Mouse (Mus musculus) T-helper 17 cell (primary cell): Measurements from ENCODE around the gene Mreg.

Experiments used
- in situ Hi-C, 2 experiments: fragments of 300-600 bp; cut with MboI, MseI; formaldehyde crosslinking; loops; 1 replicate in 1 of 2; 2 replicates in 1 of 2; pipeline ENCODE4 v1.15.1; 2025; ENCODE audit warnings: high pct_unique_total_duplicates in 2 of 2

The Mreg gene

GRCm38 (mm10) chr1:72144426-72144825 is 67.7 kb downstream of the Mreg start:
- in situ Hi-C loops: no loop called here

GRCm38 (mm10) chr1:72141893-72142480 is 70.1 kb downstream of the Mreg start:
- in situ Hi-C loops: no loop called here

GRCm38 (mm10) chr1:72136101-72136500 is 76.0 kb downstream of the Mreg start:
- in situ Hi-C loops: no loop called here

GRCm38 (mm10) chr1:72134534-72134933 is 77.6 kb downstream of the Mreg start:
- in situ Hi-C loops: no loop called here

GRCm38 (mm10) chr1:72123434-72124297 is 88.4 kb downstream of the Mreg start:
- in situ Hi-C loops: loop anchor here (5.0 to 25.0 kb wide), 6 partner anchors 529 to 1861 kb away; no protein-coding TSS in a partner anchor

- in situ Hi-C loops: loop anchor here (5.0 to 25.0 kb wide), 6 partner anchors 527 to 1859 kb away; no protein-coding TSS in a partner anchor
These were observed 90.4 kb downstream of the Mreg start for GRCm38 (mm10) chr1:72121608-72122185.

GRCm38 (mm10) chr1:72119981-72120380 is 92.1 kb downstream of the Mreg start:
- in situ Hi-C loops: loop anchor here (5.0 to 25.0 kb wide), 6 partner anchors 525 to 1858 kb away; no protein-coding TSS in a partner anchor

GRCm38 (mm10) chr1:72114206-72114605 is 97.9 kb downstream of the Mreg start:
- in situ Hi-C loops: loop anchor here (25.0 kb wide), 2 partner anchors 602 to 1852 kb away; no protein-coding TSS in a partner anchor
